Mouse (Mus musculus): ENCODE measurements around the gene Nexn.
A peak's percentile ranks its signal among the peaks of the same experiment; 100 is the strongest.

- TF ChIP-seq EP300 (IDR thresholded peaks at IDR 0.05; ENCODE audit: low read depth): no peak
- TF ChIP-seq CTCF (IDR thresholded peaks at IDR 0.05; ENCODE audit: low read depth): peak; percentile 100
These were observed 49.5 kb upstream of the Nexn start for GRCm38 (mm10) chr3:152315613-152316012.

Measured in heart, postnatal 0 days (tissue).